Mouse (Mus musculus) hindbrain, embryonic 12.5 days (tissue): ENCODE measurements around the gene Fdxr. TPM values are rescaled to one million over a fixed set of nuclear protein-coding genes. Genes with fewer than 3 reads are reported as not detected.

Source experiments
- ATAC-seq: fragments of 200-750 bp; cut with Nextera tagmentation; 2 replicates; pipeline ENCODE4 v1.8.0; 2017; ENCODE audit warnings: moderate TSS enrichment; ENCODE audit not compliant: low FRiP score
- H3K27ac ChIP-seq: fragments of 300-500 bp; sonication (generic); 2 replicates; pipeline ENCODE4 v1.5.1; 2016; ENCODE audit warnings: mild to moderate bottlenecking
- H3K27me3 ChIP-seq: fragments of 300-500 bp; sonication (generic); 2 replicates; pipeline ENCODE4 v1.6.1; 2016; ENCODE audit warnings: mild to moderate bottlenecking
- H3K36me3 ChIP-seq: fragments of 300-500 bp; sonication (generic); 2 replicates; pipeline ENCODE4 v1.6.1; 2016; ENCODE audit warnings: mild to moderate bottlenecking
- H3K4me1 ChIP-seq: fragments of 300-500 bp; sonication (generic); 2 replicates; pipeline ENCODE4 v1.6.1; 2016
- H3K4me2 ChIP-seq: fragments of 300-500 bp; sonication (generic); replicated peaks from 2 replicates; pipeline ENCODE4 v1.6.1; 2016; ENCODE audit warnings: mild to moderate bottlenecking
- H3K4me3 ChIP-seq: fragments of 300-500 bp; sonication (generic); 2 replicates; pipeline ENCODE4 v1.5.1; 2016; ENCODE audit warnings: mild to moderate bottlenecking
- H3K9ac ChIP-seq: fragments of 300-500 bp; sonication (generic); 2 replicates; pipeline ENCODE4 v1.6.1; 2016; ENCODE audit warnings: mild to moderate bottlenecking, moderate library complexity
- H3K9me3 ChIP-seq: fragments of 300-500 bp; sonication (generic); replicated peaks from 2 replicates; pipeline ENCODE4 v1.6.1; 2016; ENCODE audit warnings: mild to moderate bottlenecking
- WGBS: fragments of 180-500 bp; shearing (Covaris S2); methylation state at CpG from one replicate; pipeline ENCODE4 v1.1.7; 2016; 5-methylcytosine and 5-hydroxymethylcytosine counted together
- polyA plus RNA-seq: library from polyadenylated mRNA; unstranded; fragments of >200 nt; fragmentation: Nextera tagmentation; extraction: Ambion mirVana; gene quantifications from 2 replicates; pipeline ENCODE4 v1.2.1, GENCODE M21; 2016

Gene Fdxr
- 15.4 and 18.0 TPM in 2 replicates for polyA plus RNA-seq

DNA sequence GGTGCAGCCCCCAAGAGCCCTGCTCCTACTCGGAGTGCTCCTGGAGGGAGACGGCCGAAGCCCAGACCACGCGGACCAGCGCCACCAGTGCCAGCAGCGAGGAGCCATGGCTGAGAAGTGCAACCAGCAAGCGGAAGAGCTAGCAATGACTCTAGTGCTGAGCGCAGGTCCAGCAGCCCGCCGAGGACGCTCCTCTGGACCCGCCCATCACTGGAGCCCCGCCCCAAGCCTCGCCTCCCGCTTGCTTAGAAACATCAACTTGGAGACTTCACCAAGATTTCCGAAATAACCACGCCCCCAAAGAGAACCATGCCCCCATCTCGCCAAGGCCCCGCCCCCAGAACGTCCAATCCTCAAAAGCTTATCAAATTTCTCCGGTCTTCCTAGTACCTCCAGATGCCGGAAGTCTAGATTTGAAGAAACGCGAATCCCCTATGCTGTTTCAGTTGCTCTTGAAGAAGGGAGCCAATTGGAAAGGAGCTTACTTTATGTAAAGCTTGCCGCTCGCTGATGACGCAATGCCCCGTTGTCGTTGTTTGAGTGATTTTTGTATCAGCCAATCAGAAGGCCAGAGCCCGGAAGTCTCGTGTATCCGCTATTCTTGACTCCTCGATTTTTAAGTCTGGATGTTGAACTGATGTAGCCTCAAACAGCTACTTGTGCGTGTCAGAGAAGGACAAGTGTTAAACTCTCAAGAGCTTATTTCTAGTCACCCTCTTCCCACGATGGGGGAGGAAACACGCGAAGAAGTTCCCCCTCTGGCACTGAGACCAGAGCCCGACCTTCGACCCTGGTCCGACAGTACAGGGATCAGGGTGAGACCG lies at the start of gene Fdxr:
Gene Fdxr, minus strand, starts transcription at position 271 of the 824 bp plus-strand sequence.
- under 1% methylated on average over 42 of the region's 42 CpGs for WGBS
- Histone ChIP-seq H3K4me1 (peaks cover 21% of the 10 kb centered on the region), H3K9me3 (no peaks in the 10 kb centered on the region), H3K27ac (peak within 1 kb of the TSS; percentile 92), H3K4me2 (peak within 1 kb of the TSS; percentile 74), H3K36me3 (no peaks in the 10 kb centered on the region), H3K9ac (peak within 1 kb of the TSS; percentile 73), H3K27me3 (no peaks in the 10 kb centered on the region), H3K4me3 (peak within 1 kb of the TSS; percentile 52)
- peak; percentile 97 for ATAC-seq

DNA sequence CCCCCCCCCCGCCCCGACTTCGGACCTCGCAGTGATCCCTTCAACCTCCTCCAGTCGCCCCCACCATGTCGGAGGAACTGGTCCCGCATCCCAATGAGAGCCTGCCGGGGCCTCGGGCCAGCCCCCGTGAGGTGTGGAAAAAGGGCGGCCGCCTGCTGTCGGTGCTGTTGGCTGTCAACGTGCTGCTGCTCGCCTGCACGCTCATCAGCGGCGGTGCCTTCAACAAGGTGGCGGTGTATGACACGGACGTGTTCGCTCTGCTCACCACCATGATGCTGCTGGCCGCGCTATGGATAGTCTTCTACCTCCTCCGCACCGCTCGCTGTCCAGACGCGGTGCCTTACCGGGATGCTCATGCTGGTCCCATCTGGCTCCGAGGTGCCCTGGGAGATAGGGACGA lies 46.5 kb upstream of the Fdxr start:
- peaks cover 76% of the 10 kb centered on the region for H3K27me3 ChIP-seq
- no peak overlapping the region for H3K9ac ChIP-seq
- 20% methylated on average over 32 of the region's 32 CpGs for WGBS
- H3K4me1 ChIP-seq = peaks cover 24% of the 10 kb centered on the region
- no peaks in the 10 kb centered on the region for H3K9me3 ChIP-seq
- no peak overlapping the region for H3K4me3 ChIP-seq
- no peak overlapping the region for H3K4me2 ChIP-seq
- no peak overlapping the region for H3K27ac ChIP-seq
- ATAC-seq = no peak
- no peaks in the 10 kb centered on the region for H3K36me3 ChIP-seq

DNA sequence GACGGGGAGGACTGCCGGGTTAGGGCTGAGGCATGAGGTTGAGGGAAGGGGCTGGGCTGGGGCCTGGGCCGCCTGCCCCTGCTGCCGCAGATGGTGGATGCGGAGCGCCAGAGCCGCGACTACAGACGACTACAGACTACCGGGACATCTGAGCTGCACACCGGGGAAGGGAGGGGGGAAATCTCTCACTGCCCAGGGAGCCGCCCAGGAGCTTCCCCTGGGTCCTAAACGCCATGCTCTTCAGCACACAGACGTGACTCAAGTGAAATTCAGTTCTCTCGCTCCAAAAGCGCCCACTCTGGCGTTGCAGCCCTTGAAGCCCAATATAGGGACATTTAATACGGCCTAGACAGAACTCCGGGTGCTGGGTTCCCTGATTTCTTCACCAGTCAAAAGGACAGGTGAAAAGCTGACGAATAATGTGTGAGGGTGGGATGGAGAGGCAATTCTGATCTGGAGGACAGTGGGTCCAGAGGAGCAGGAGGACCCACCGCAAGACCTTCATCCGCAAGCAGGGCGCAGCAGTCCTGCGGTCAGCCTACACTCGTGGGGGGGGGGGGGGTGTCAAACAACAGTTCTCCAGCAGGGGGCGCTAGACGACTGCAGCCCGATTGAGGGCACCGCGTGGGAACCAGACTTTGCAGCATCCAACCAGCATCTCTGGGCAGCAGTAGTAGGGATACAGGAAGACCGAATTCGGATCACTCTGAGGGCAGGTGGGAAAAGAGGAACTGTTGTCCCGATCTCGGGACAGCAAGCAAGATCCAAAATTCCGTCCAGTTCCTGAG lies 45.2 kb upstream of the Fdxr start, which contains the start of gene Ush1g:
Gene Ush1g, minus strand, starts transcription at position 136 of the 788 bp plus-strand sequence.
- no peaks in the 10 kb centered on the region for H3K9me3 ChIP-seq
- peak within 1 kb of the TSS; percentile 14 for H3K4me3 ChIP-seq
- H3K9ac ChIP-seq = peak within 1 kb of the TSS; percentile 29; the same call in 1 of the 2 replicates
- no peaks in the 10 kb centered on the region for H3K36me3 ChIP-seq
- peak; percentile 27; the same call in 1 of the 2 replicates for ATAC-seq
- peak within 1 kb of the TSS; percentile 23; the same call in 1 of the 2 replicates for H3K4me2 ChIP-seq
- no peak within 1 kb of the TSS for H3K27ac ChIP-seq
- 4% methylated on average over 35 of the region's 35 CpGs for WGBS
- peaks cover 86% of the 10 kb centered on the region for H3K27me3 ChIP-seq
- H3K4me1 ChIP-seq = peaks cover 30% of the 10 kb centered on the region

- Histone ChIP-seq H3K9me3 (no peaks in the 10 kb centered on the region), H3K36me3 (no peaks in the 10 kb centered on the region), H3K27me3 (peaks cover 100% of the 10 kb centered on the region), H3K4me2 (no peak overlapping the region), H3K4me1 (peaks cover 30% of the 10 kb centered on the region), H3K27ac (no peak overlapping the region), H3K9ac (no peak overlapping the region), H3K4me3 (no peak overlapping the region)
- WGBS = 5% methylated on average over 18 of the region's 18 CpGs
- ATAC-seq = no peak
Observed at GRCm38 (mm10) chr11:115319704-115320383, 43.0 kb upstream of the Fdxr start.

DNA sequence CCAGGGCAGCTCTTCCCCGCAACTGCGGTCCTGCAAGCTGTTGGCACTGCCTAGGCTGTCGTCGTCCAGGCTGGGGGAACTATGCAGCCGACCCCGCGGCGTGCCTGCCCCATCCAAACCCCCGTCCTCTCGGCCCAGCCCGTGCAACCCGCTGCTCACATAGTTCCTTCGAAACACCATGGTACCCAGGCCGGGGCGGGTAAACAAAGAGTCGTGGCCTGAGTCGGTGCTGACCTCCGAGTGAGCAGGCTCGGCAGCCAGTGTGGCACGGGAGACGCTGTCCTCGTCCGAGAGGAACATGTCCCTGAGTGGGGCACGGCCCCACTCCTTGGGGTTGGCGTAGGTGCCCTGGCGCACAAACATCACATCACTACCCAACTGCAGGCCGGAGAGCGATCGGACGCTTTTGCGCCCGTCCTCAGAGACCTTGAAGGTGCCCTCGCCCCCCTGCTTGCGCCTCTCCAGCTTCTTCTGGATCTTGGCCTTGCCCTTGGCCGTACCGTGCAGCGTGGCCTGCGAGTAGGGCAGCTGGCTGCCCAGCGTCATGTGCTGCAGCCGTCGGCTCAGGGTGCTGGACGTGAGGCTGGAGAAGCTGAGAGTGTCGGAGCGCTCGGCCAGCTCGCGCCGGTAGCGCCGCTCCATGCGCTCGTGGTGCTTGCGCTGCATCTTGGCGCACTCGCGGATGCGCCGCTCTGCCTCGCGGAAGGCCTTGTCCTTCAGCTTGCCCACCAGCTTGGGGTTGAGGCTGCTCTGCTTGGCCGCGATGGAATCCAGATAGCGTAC lies 41.6 kb upstream of the Fdxr start:
- no peak overlapping the region for H3K27ac ChIP-seq

DNA sequence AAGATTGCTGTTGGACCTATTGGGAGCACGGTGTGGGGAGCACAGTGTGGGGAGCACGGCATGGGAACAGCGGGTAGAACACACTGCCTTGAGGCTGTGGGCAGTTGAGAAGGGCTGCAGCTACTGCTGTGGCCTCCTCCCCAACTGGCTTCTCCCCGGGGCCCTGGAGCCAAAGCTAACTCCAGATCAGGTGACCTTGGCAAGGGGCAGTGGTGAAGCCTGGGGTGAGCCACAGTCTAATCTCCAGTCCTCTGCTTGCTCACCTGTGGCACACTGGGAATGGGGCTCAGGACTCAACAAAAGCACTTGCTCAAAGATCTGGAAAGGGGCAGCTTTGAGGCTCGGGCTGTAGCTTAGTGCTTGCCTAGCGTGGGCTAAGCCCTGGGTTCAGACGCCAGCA lies 40.4 kb upstream of the Fdxr start:
- Histone ChIP-seq H3K4me1 (peaks cover 27% of the 10 kb centered on the region), H3K9ac (no peak overlapping the region), H3K27ac (no peak overlapping the region), H3K27me3 (peaks cover 91% of the 10 kb centered on the region), H3K4me3 (no peak overlapping the region), H3K36me3 (no peaks in the 10 kb centered on the region), H3K9me3 (no peaks in the 10 kb centered on the region), H3K4me2 (no peak overlapping the region)
- 69% methylated on average over 7 of the region's 7 CpGs for WGBS
- ATAC-seq = no peak

More for the DNA sequence above, 41.6 kb upstream of the Fdxr start:
- Histone ChIP-seq H3K36me3 (no peaks in the 10 kb centered on the region), H3K9ac (peak overlapping the region; percentile 15; the same call in 1 of the 2 replicates), H3K4me3 (peak overlapping the region; percentile 9), H3K9me3 (no peaks in the 10 kb centered on the region), H3K27me3 (peaks cover 100% of the 10 kb centered on the region), H3K4me2 (peak overlapping the region; percentile 13), H3K4me1 (peaks cover 30% of the 10 kb centered on the region)
- WGBS = 3% methylated on average over 63 of the region's 63 CpGs
- ATAC-seq = no peak

GRCm38 (mm10) chr11:115314249-115314648 lies 37.4 kb upstream of the Fdxr start:
- H3K9ac ChIP-seq = no peak overlapping the region
- ATAC-seq = no peak
- H3K27me3 ChIP-seq = peaks cover 67% of the 10 kb centered on the region
- no peak overlapping the region for H3K4me2 ChIP-seq
- WGBS = 52% methylated on average over 2 of the region's 2 CpGs
- no peak overlapping the region for H3K27ac ChIP-seq
- H3K4me1 ChIP-seq = peaks cover 11% of the 10 kb centered on the region
- H3K36me3 ChIP-seq = no peaks in the 10 kb centered on the region
- no peaks in the 10 kb centered on the region for H3K9me3 ChIP-seq
- H3K4me3 ChIP-seq = no peak overlapping the region

- Histone ChIP-seq H3K27ac (no peak overlapping the region), H3K9me3 (no peaks in the 10 kb centered on the region), H3K9ac (no peak overlapping the region), H3K4me1 (peaks cover 6% of the 10 kb centered on the region; the same call in 1 of the 2 replicates), H3K4me2 (no peak overlapping the region), H3K36me3 (no peaks in the 10 kb centered on the region), H3K27me3 (peaks cover 40% of the 10 kb centered on the region), H3K4me3 (no peak overlapping the region)
- ATAC-seq = no peak
- 91% methylated on average over 1 of the region's 1 CpGs for WGBS
Observed at GRCm38 (mm10) chr11:115308781-115309180, 31.9 kb upstream of the Fdxr start.

GRCm38 (mm10) chr11:115306863-115307262 lies 30.0 kb upstream of the Fdxr start, which contains the start of gene Otop2:
TSS of gene Otop2 (plus strand) at chr11:115307163.
- Histone ChIP-seq H3K36me3 (no peaks in the 10 kb centered on the region), H3K27ac (no peak within 1 kb of the TSS), H3K9ac (no peak within 1 kb of the TSS), H3K9me3 (no peaks in the 10 kb centered on the region), H3K4me1 (peaks cover 6% of the 10 kb centered on the region; the same call in 1 of the 2 replicates), H3K4me3 (no peak within 1 kb of the TSS), H3K27me3 (peaks cover 30% of the 10 kb centered on the region), H3K4me2 (no peak within 1 kb of the TSS)
- 15% methylated on average over 8 of the region's 8 CpGs for WGBS
- no peak for ATAC-seq

DNA sequence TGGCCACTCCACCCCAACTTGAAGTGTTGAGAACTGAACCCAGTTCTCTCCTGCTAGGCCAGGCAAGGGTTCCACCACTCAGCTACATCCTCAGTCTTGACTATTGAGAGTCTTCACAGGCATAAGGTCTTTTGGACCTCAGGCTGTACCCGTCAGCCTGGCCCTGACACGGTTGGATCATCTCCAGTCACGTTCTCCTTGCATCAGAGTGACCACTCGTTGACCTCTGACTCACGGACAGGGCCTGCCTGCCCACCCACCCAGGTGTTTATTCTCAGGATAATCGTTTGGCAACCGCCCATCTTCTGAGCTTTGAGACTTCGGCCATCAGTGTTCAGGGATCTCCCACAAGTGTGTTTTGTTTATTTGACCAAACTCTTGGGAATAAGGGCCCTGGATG lies 26.3 kb upstream of the Fdxr start:
- Histone ChIP-seq H3K9ac (no peak overlapping the region), H3K4me2 (no peak overlapping the region), H3K4me1 (peaks cover 6% of the 10 kb centered on the region; the same call in 1 of the 2 replicates), H3K9me3 (no peaks in the 10 kb centered on the region), H3K27ac (no peak overlapping the region), H3K36me3 (no peaks in the 10 kb centered on the region), H3K4me3 (no peak overlapping the region), H3K27me3 (peaks cover 36% of the 10 kb centered on the region)
- WGBS = 84% methylated on average over 8 of the region's 8 CpGs
- ATAC-seq = no peak

GRCm38 (mm10) chr11:115301351-115301750 lies 24.5 kb upstream of the Fdxr start:
- Histone ChIP-seq H3K9ac (no peak overlapping the region), H3K9me3 (no peaks in the 10 kb centered on the region), H3K4me3 (no peak overlapping the region), H3K27me3 (peaks cover 41% of the 10 kb centered on the region), H3K4me2 (no peak overlapping the region), H3K27ac (no peak overlapping the region), H3K4me1 (peaks cover 8% of the 10 kb centered on the region; the same call in 1 of the 2 replicates), H3K36me3 (no peaks in the 10 kb centered on the region)
- 94% methylated on average over 2 of the region's 2 CpGs for WGBS
- no peak for ATAC-seq
